Mouse (Mus musculus) adrenal gland, postnatal 14 days (tissue): ENCODE measurements at regions not wholly inside any gene's neighbourhood (a gene's known extent, or its start where the extent isn't known, plus 50 kb on each side); places are given as distances from the start of the nearest gene placed in this dataset.

Experiments used
- DNase-seq: peaks from one replicate; pipeline ENCODE4 v3.0.0; 2021; ENCODE audit warnings: mixed read lengths

DNA sequence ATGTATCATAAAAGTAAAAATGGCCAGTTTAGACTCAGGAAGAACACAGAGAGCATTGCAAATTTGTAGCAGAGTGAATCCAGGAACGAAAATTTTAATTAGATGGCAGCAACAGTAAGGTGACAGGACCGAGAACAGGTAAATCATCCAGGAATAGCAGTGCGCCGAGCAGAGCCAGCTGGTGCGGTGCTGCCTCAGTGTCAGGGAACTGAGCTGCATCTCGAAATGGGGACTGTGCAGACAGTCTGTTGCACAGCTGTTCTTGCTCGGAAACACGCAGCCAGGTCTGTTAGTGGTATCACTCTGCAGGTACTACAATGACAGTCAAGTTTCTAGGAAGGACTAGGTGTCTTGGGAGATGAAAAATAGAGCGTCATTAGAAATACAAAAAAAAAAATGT lies 490.8 kb downstream of the Prkd1 start:
- DNase-seq: no peak

GRCm38 (mm10) chr12:50187332-50187731 lies 461.6 kb downstream of the Prkd1 start:
- no peak for DNase-seq

GRCm38 (mm10) chr12:50190892-50191539 lies 457.9 kb downstream of the Prkd1 start:
- DNase-seq: no peak

DNA sequence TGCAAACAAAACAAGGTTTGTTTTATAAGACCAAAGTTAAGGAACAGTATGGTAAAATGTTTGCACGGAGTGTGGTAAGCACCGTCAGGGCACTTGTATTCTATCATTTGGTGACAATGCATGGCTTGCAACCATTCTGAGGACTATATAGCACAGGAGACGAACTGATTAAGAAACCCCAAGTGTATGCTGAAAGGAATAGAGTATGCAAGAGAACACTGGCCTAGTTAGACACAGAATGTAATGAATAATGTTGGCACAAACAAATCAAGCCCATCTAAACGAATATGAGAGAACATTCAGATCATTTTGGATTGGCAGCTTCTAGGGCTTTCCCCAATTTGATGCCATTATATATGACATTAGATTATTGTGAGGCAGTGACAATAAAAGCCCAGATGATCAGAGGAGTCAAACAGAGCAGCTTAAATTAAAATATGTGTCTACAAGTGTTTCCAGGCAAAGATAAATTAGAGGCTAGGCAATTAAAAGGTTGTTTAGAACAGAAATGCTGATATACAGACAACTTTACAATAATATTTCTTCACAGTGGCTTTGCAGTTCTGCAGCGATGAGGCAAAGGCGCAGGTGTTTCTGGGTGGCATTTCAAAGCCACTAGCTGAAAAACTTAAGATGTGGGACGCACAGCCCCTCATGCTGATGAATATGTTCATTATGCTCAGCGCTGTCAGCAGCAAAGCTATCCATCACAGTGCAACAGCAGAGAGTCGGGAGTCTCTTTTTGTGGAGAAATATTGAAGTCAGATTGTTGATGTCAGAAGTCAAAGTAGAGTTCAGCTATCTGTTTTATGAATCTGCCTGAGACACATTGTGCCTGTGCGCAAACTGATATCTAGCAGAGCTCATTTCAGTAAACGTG lies 456.9 kb downstream of the Prkd1 start:
- no peak for DNase-seq

DNA sequence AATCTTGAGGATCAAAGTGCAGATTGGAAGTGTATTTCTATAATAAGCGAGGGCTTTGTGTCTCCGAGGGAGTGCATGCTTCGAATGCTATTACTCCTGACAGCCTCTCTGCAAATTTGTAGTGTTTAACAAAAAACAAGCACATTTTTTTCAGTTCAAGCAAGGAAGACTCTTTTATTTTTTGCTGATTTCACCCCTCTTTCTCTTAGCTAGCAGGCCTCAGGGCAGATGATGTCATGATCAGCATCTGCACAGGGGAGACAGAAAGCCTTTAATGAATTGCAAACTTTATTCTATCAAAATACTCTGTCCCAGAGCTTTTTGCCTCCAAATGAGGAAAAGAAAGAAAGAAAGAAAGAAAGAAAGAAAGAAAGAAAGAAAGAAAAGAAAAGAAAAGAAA lies 455.4 kb downstream of the Prkd1 start:
- no peak for DNase-seq

GRCm38 (mm10) chr12:50194714-50195113 lies 454.2 kb downstream of the Prkd1 start:
- no peak for DNase-seq

DNA sequence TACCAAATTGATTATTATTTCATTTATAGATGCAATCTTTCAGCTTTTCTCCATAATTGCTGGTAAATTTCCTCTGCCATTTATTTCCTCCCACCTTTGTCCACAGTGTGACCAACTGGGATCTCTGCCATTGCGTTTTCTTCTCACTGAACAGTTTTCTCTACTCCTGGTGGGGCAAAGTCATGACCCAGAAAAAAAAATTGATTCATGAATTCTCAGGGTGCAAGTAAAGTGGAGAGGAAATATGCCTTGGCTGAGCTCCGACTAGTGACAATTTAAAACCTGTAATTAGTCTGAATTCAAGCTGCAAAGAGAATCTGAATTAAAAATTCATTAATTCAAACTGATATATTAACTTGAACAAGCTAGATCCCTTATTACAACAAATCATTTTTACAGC lies 452.6 kb downstream of the Prkd1 start:
- no peak for DNase-seq

- DNase-seq: no peak
Measured at GRCm38 (mm10) chr12:50241139-50241538, 407.8 kb downstream of the Prkd1 start.

GRCm38 (mm10) chr12:50258901-50259300 lies 390.0 kb downstream of the Prkd1 start:
- DNase-seq: no peak

- DNase-seq: no peak
Measured at GRCm38 (mm10) chr12:50261072-50261471, 387.8 kb downstream of the Prkd1 start.

DNA sequence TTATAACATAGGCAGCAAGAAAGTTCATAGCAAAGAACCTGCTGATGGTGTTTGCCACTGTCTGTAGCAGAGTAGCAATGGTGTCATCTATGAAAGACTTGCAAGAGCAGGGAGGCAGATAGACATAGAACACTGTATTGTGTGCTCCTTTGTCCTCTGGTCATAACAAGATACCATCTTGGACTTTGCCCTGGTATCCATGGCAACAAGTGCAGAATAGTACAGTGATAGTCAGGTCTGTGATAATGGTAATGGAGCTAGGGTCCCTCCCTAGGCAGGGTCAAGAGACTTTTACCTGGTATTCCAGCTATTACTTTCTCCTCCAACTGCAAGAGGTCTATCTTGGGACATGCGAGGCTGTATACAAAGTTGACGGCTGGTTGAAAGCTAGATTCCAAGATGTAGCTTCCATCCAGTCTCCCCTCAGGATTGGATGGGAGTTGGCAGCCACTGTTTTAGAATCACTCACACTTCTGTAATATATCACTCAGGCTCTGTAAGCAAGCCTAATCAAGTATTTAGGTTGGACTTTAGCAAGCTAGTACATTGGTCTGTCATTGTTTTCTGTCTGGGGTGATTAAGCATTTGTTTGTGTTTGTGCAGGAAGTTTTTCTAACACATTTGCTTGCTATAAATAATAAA lies 375.5 kb downstream of the Prkd1 start:
- DNase-seq: no peak

DNA sequence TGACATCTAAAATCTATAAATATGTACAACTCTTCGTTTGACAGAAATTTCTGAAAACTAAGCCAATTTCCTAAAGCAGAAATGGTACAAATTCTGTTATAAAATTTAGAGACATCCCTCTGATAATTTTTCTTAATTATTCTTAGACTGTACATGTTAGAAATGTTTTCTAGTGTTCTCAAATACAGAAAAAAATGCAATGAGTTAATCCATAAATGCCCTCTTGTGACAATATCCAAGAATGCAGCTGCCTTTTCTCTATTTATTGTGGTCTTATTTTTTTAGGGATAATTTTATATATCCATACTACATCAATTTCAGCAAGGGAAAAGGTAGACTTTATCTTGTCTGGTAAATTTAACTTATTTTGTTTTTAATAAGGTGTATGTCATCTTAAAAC lies 367.3 kb downstream of the Prkd1 start:
- no peak for DNase-seq
